Mouse (Mus musculus): ENCODE measurements around the gene Hoxb7.

GRCm38 (mm10) chr11:96278773-96279172, 7.7 kb upstream of the Hoxb7 start:
- TF ChIP-seq CTCF (IDR thresholded peaks at IDR 0.05; ENCODE audit: low read depth) (peak; percentile 73), EP300 (IDR thresholded peaks at IDR 0.05; ENCODE audit: low read depth) (no peak)

Data from liver, embryonic 14.5 days (tissue).